Mouse (Mus musculus) liver, embryonic 15.5 days (tissue): Measurements from ENCODE around the gene Unc45b. TPM values are rescaled to one million over a fixed set of nuclear protein-coding genes. Genes with fewer than 3 reads are reported as not detected.

Experiments used
- ATAC-seq: fragments of 200-750 bp; cut with Nextera tagmentation; 2 replicates; pipeline ENCODE4 v1.8.0; 2017; ENCODE audit warnings: moderate number of reproducible peaks, mild to moderate bottlenecking, moderate library complexity; ENCODE audit not compliant: insufficient read depth
- H3K27ac ChIP-seq: fragments of 300-500 bp; sonication (generic); replicated peaks from 2 replicates; pipeline ENCODE4 v1.5.1; 2015; ENCODE audit warnings: mild to moderate bottlenecking, inconsistent platforms
- H3K27me3 ChIP-seq: fragments of 300-500 bp; sonication (generic); 2 replicates; pipeline ENCODE4 v1.6.1; 2015; ENCODE audit warnings: mild to moderate bottlenecking, inconsistent platforms
- H3K36me3 ChIP-seq: fragments of 300-500 bp; sonication (generic); replicated peaks from 2 replicates; pipeline ENCODE4 v1.6.1; 2015; ENCODE audit warnings: moderate library complexity, mild to moderate bottlenecking, inconsistent platforms
- H3K4me1 ChIP-seq: fragments of 300-500 bp; sonication (generic); replicated peaks from 2 replicates; pipeline ENCODE4 v1.6.1; 2015; ENCODE audit warnings: inconsistent platforms
- H3K4me2 ChIP-seq: fragments of 300-500 bp; sonication (generic); 2 replicates; pipeline ENCODE4 v1.6.1; 2015; ENCODE audit warnings: moderate library complexity, mild to moderate bottlenecking, inconsistent platforms
- H3K4me3 ChIP-seq: fragments of 300-500 bp; sonication (generic); replicated peaks from 2 replicates; pipeline ENCODE4 v1.5.1; 2015; ENCODE audit warnings: mild to moderate bottlenecking, inconsistent platforms
- H3K9ac ChIP-seq: fragments of 300-500 bp; sonication (generic); 2 replicates; pipeline ENCODE4 v1.6.1; 2015; ENCODE audit warnings: moderate library complexity, mild to moderate bottlenecking, inconsistent platforms
- H3K9me3 ChIP-seq: fragments of 300-500 bp; sonication (generic); replicated peaks from 2 replicates; pipeline ENCODE4 v1.6.1; 2016; ENCODE audit warnings: inconsistent platforms
- WGBS: fragments of 180-500 bp; shearing (Covaris S2); methylation state at CpG from one replicate; pipeline ENCODE4 v1.1.7; 2015; ENCODE audit warnings: mixed read lengths; ENCODE audit not compliant: insufficient replicate concordance; 5-methylcytosine and 5-hydroxymethylcytosine counted together
- polyA plus RNA-seq: library from polyadenylated mRNA; unstranded; fragments of >200 nt; fragmentation: Nextera tagmentation; extraction: Ambion mirVana; gene quantifications from 2 replicates; pipeline ENCODE4 v1.2.1, GENCODE M21; 2015

Gene Unc45b
- polyA plus RNA-seq, 1 experiment from 2014 or later = 1.7 TPM

DNA sequence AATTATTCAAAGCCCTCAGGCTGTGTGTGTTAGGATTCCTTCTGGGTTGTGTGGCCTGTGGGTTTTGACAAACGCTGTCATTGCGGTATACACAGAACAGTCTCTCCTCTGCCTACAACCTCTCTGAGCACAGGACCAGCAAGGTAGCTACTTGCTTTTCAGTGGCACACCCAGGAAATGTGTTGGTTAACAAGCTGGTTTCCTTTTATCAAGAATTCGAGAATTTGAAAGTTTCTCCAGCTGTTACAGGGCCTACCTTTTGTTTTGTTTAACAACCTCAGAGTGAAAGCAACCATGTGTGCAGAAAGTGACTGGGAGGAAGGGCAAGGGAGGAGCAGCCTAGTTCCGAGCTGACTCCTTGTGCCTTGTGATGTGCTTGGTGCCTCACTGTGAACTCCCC lies 37.1 kb downstream of the Unc45b start:
- peaks cover 53% of the 10 kb centered on the region for H3K27me3 ChIP-seq
- H3K4me2 ChIP-seq = no peak overlapping the region
- no peaks in the 10 kb centered on the region for H3K9me3 ChIP-seq
- no peak for ATAC-seq
- no peak overlapping the region for H3K9ac ChIP-seq
- H3K27ac ChIP-seq = no peak overlapping the region
- H3K36me3 ChIP-seq = no peaks in the 10 kb centered on the region
- no peak overlapping the region for H3K4me3 ChIP-seq
- WGBS = 48% methylated on average over 4 of the region's 4 CpGs
- peaks cover 9% of the 10 kb centered on the region; the same call in 1 of the 2 replicates for H3K4me1 ChIP-seq

DNA sequence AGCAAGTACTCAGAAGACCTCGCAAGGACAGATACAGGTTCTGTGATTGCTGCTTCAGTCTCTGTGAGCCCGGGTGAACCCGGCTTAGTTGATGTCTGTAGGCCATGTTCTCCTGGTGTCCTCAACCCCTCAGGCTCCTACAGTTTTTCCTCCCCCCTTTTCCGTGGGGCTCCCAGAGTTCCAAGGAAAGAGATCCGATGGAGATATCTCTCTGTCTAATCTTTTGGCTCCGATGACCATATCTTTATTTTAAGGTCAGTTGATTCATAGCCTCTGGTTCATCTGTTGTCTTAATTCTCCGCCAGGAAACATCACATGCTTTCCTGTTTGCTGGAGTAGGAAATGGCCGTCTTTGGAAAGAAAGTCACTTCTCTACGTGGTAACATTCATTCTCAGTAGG lies 38.7 kb downstream of the Unc45b start:
- Histone ChIP-seq H3K27ac (no peak overlapping the region), H3K4me2 (no peak overlapping the region), H3K4me3 (no peak overlapping the region), H3K9ac (no peak overlapping the region), H3K4me1 (peaks cover 9% of the 10 kb centered on the region; the same call in 1 of the 2 replicates), H3K27me3 (peaks cover 61% of the 10 kb centered on the region), H3K9me3 (no peaks in the 10 kb centered on the region), H3K36me3 (no peaks in the 10 kb centered on the region)
- ATAC-seq = no peak
- WGBS = 50% methylated on average over 9 of the region's 9 CpGs

DNA sequence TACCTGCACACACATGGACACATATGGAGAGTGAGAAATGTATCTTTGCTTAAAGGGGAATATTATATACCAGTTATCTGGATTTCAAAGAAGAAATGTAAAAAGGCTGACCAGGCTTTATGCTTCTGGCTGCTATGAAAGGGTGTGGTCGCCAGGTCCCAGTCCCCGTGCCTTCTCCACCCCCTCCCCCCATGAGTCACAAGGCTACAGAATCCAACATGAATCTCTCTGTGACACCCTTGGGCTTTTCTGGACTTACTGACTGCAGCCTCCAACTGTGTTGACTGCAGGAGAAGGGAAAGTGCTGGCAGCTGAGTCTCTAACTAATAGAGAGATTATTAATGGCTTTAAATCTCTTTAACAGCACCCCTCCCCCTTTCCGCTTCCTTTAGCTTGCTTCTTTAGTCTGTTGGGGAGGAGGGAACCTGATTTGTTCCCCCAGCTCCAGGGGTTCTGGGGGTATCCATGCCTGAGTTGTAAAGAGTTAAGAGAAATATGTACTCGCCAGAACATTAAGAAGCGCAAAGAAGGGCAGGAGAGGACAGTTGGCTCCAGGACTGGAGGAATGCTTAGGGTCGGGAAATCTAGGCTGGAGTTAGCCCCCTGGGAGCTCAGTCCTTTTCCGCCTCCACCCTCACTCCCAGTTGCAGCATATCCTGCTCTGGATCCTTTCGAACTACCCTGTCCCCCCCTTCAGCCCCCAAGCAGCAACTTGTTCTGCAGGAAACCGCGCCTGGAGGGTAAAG lies 40.6 kb downstream of the Unc45b start, which contains the start of gene Slfn5:
Gene Slfn5 (plus strand): TSS at position 614 of the 746 bp plus-strand sequence.
- no peaks in the 10 kb centered on the region for H3K36me3 ChIP-seq
- no peaks in the 10 kb centered on the region for H3K9me3 ChIP-seq
- H3K27me3 ChIP-seq = peaks cover 69% of the 10 kb centered on the region
- no peak for ATAC-seq
- 11% methylated on average over 10 of the region's 10 CpGs for WGBS
- H3K9ac ChIP-seq = no peak within 1 kb of the TSS
- H3K4me2 ChIP-seq = peak within 1 kb of the TSS; percentile 48
- no peak within 1 kb of the TSS for H3K27ac ChIP-seq
- peak within 1 kb of the TSS; percentile 30 for H3K4me3 ChIP-seq
- peaks cover 9% of the 10 kb centered on the region; the same call in 1 of the 2 replicates for H3K4me1 ChIP-seq

DNA sequence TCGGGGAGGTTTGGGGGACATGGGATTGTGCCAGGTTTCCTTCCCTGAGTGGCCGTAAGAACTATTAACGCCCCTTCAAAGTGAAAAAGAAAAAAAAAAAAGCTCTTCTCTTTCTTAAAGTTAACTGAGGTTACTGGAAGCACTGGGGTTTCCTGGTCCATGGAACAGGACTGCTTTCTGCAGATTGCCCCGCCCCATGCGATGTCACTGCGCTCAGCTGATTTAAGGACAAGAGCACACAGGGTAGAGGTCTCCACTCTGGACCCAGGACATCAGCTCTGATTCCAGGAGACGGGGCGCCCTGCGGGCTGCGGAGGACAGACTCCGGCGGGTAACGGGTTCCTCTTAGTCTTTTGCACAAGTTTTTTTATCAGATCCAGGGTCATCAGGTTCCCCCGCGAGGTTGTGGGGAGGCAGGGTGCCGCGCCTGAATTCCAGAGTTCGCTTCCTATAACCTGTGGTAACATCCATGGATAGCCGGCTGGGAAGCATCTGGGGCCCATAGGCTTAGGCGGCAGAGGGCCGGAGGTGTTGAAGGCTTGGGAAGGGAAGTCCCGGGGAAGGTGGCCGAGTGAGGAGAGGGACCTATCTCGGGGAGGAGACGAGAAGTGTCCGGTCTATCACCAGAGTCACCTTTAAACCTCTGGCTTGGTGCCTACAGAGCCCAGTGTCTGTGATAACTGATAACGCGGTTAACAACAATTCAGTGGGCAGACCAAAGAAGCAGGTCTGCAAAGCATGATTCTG lies 41.7 kb downstream of the Unc45b start:
- Histone ChIP-seq H3K36me3 (no peaks in the 10 kb centered on the region), H3K9ac (no peak overlapping the region), H3K4me3 (peak overlapping the region; percentile 30), H3K9me3 (no peaks in the 10 kb centered on the region), H3K27me3 (peaks cover 74% of the 10 kb centered on the region), H3K27ac (no peak overlapping the region), H3K4me2 (peak overlapping the region; percentile 48), H3K4me1 (peaks cover 9% of the 10 kb centered on the region; the same call in 1 of the 2 replicates)
- 0 out of 2 replicates have a peak, but pooled peaks have one; percentile 7 for ATAC-seq
- 2% methylated on average over 28 of the region's 28 CpGs for WGBS

DNA sequence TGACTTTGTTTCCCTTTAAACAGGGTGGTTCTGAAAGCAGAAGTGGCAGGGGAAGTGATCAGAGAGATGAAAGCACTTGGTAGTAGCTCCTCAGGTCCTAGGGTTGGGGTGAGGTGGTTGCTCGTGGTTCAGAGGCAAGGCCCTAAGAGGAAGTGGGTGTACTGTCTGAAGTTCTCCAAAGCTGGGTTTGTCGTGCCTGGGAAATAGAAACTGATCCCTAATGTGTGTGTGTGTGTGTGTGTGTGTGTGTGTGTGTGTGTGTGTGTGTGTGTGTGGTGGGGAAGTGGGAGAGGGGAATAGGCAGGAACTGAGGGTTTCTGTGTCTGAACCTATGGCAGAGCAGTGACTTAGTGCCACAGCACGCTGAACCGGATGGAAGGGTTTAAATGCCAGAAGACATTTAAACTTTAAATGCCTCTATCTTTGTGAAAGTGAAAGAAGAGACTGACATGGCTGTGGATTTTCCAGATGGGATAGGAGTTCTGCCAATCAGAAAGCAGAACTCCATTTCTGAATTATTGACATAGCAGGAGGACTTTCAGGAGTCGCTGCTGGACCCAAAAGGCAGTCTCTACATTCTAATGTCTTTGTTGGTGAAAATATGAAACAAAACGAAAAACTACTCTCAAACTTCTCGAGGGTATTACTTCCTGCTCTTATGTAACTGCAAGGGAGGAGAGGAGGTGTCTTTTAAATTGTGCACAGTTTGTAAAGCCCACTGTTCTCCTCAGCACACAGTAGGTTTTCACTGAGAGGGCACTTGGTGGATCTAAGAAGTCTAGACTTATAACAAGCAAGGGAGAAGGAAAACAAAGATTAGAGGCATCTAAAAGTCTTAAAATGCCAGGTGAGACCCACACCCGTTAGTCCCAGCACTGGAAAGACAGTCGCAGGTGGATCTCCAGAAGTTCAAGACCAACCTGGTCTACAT lies 42.5 kb downstream of the Unc45b start:
- Histone ChIP-seq H3K4me3 (peak overlapping the region; percentile 30), H3K9me3 (no peaks in the 10 kb centered on the region), H3K27me3 (peaks cover 71% of the 10 kb centered on the region), H3K4me2 (peak overlapping the region; percentile 48), H3K36me3 (no peaks in the 10 kb centered on the region), H3K27ac (no peak overlapping the region), H3K9ac (no peak overlapping the region), H3K4me1 (peaks cover 9% of the 10 kb centered on the region; the same call in 1 of the 2 replicates)
- WGBS = 28% methylated on average over 9 of the region's 9 CpGs
- ATAC-seq = 0 out of 2 replicates have a peak, but pooled peaks have one; percentile 31

DNA sequence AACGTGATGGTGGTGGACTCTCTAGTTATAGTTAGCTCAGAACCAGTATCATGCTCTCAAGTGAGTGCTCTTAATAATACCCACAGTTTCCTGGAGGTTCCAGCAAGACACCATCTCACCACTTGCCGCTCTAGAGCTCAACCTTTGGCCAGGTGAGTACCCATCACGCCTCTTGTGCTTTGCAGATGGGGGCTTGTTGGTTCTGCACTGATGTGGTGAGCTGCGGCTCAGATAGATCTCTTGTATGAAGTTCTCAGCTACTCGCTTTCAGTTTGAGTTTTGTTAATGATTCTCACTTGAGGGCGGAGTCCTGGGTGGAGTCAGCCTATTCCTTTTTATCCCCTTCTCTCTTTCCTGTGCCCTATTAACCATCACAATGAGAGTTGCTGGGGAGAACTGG lies 44.3 kb downstream of the Unc45b start:
- no peak overlapping the region for H3K4me2 ChIP-seq

DNA sequence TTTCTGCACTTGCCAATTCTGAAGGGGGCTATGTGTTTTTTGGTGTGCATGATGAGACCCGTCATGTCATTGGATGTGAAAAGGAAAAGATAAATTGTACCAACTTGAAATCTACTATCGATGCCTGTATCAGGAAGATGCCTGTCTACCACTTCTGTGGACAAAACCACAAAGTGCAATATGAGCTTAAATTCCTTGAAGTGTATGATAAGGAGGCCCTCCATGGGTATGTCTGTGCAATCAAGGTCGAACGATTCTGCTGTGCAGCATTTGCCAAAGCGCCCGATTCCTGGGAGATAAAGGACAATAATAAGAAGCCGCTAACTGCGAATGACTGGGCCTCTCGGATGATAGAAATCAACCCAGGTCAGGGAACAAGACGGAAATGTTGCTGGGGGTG lies 46.6 kb downstream of the Unc45b start:
- Histone ChIP-seq H3K9me3 (no peaks in the 10 kb centered on the region), H3K27me3 (peaks cover 42% of the 10 kb centered on the region)
- ATAC-seq = no peak

More for the DNA sequence above, 44.3 kb downstream of the Unc45b start:
- Histone ChIP-seq H3K9me3 (no peaks in the 10 kb centered on the region), H3K27ac (no peak overlapping the region), H3K36me3 (no peaks in the 10 kb centered on the region), H3K9ac (no peak overlapping the region), H3K4me1 (peaks cover 9% of the 10 kb centered on the region; the same call in 1 of the 2 replicates), H3K27me3 (peaks cover 60% of the 10 kb centered on the region), H3K4me3 (no peak overlapping the region)
- 60% methylated on average over 6 of the region's 6 CpGs for WGBS
- ATAC-seq = no peak

DNA sequence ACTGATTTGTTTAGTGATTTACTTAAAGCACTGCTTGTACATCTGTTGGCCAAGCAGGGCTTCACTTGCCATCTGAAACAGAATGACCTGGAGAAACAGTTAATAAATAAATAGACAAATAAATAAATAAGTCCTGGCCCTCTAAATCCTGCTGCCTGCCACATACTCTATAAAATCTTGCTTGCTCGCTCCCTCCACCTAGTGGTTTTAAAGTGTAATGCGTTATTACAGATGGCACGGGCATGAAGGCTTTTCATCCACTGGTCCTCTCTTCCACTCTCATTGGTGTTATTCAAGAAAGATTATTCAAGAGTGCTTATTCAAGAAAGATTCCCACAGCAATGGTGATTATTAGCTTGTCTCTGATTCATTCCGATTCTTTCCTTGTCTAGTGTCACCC lies 49.3 kb downstream of the Unc45b start:
- 13% methylated on average over 4 of the region's 4 CpGs for WGBS
- Histone ChIP-seq H3K9me3 (no peaks in the 10 kb centered on the region), H3K27me3 (peaks cover 15% of the 10 kb centered on the region), H3K4me3 (no peak overlapping the region), H3K4me1 (no peaks in the 10 kb centered on the region), H3K4me2 (no peak overlapping the region), H3K9ac (no peak overlapping the region), H3K27ac (no peak overlapping the region), H3K36me3 (no peaks in the 10 kb centered on the region)
- ATAC-seq = no peak

More for the DNA sequence above, 46.6 kb downstream of the Unc45b start:
- no peak overlapping the region for H3K4me3 ChIP-seq
- 30% methylated on average over 10 of the region's 10 CpGs for WGBS
- H3K27ac ChIP-seq = no peak overlapping the region
- no peak overlapping the region for H3K9ac ChIP-seq
- no peaks in the 10 kb centered on the region for H3K36me3 ChIP-seq
- no peak overlapping the region for H3K4me2 ChIP-seq
- H3K4me1 ChIP-seq = 0 out of 2 replicates have a peak, but pooled peaks cover 4% of the 10 kb centered on the region

DNA sequence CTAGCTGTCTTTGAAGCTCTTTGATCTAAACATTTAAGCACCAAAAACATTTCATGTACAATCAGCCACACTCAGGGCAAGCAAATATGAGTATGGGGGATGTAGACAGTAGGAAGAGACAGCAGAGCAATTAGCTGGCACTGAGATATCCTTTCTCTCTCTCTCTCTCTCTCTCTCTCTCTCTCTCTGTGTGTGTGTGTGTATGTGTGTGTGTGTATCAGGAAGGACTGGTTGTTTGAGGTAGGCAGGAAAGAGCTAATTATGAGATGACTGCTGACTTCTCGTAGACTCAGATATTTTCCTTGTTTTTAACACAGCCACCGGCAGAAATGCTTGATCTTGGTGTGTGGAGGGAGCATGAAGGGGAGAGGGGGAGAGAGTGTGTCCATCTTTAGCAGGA lies 51.4 kb downstream of the Unc45b start:
- no peaks in the 10 kb centered on the region for H3K4me1 ChIP-seq
- H3K27me3 ChIP-seq = peaks cover 3% of the 10 kb centered on the region
- no peak overlapping the region for H3K4me3 ChIP-seq
- no peak overlapping the region for H3K27ac ChIP-seq
- no peak overlapping the region for H3K9ac ChIP-seq
- H3K9me3 ChIP-seq = no peaks in the 10 kb centered on the region
- ATAC-seq = no peak
- no peak overlapping the region for H3K4me2 ChIP-seq
- H3K36me3 ChIP-seq = no peaks in the 10 kb centered on the region
- 39% methylated on average over 2 of the region's 2 CpGs for WGBS

DNA sequence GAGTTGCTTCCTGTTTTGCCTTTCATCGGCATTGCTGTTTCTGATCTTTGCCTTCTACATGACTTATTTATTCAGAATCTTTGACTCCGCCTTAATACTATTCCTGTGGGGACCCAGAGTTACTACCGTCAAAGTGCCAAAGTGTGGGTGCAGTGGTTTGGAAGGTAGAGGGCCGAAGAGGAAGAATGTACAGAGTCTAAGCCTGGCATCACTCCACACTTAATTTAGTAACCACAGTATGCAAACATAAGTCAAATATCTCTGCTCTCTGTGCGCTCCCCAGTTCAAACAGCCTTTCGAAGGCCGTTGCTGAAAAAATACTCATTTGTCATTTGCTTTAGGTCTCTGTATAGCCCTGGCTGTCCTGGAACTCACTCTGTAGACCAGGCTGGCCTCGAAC lies 51.9 kb downstream of the Unc45b start:
- Histone ChIP-seq H3K4me3 (no peak overlapping the region), H3K4me2 (no peak overlapping the region), H3K27me3 (peaks cover 3% of the 10 kb centered on the region), H3K36me3 (no peaks in the 10 kb centered on the region), H3K9ac (no peak overlapping the region), H3K4me1 (no peaks in the 10 kb centered on the region), H3K27ac (no peak overlapping the region), H3K9me3 (no peaks in the 10 kb centered on the region)
- ATAC-seq = no peak
- 56% methylated on average over 8 of the region's 8 CpGs for WGBS
